Mouse (Mus musculus) MEL (cell line): Measurements from ENCODE around the gene Akip1. TPM values are rescaled to one million over a fixed set of nuclear protein-coding genes. Genes with fewer than 3 reads are reported as not detected.

Experiments used
- DNase-seq: peaks from one replicate; pipeline ENCODE4 v3.0.0; 2011; ENCODE audit warnings: low read depth, low spot score
- H3K27ac ChIP-seq: 2 replicates; pipeline ENCODE4 v1.5.1; 2012; ENCODE audit warnings: low read depth, mild to moderate bottlenecking, control low read depth, low read length, moderate library complexity; ENCODE audit not compliant: control insufficient read depth
- H3K27me3 ChIP-seq, 2 experiments: fragments of 150-350 bp in 1 of 2; sonication (generic) in 1 of 2; 2 replicates each; pipeline ENCODE4 v1.6.1; 2012; ENCODE audit warnings: low read length in 2 of 2, mild to moderate bottlenecking in 2 of 2, improper control_type of control experiment in 1 of 2, moderate library complexity in 1 of 2; ENCODE audit not compliant: insufficient read depth in 2 of 2, control insufficient read depth in 1 of 2
- H3K36me3 ChIP-seq, 2 experiments: 2 replicates each; pipeline ENCODE4 v1.6.1; 2012 to 2014; ENCODE audit warnings: low read length in 2 of 2, improper control_type of control experiment in 1 of 2, inconsistent platforms in 1 of 2, mild to moderate bottlenecking in 1 of 2; ENCODE audit not compliant: insufficient read depth in 2 of 2, control insufficient read depth in 1 of 2
- H3K4me1 ChIP-seq, 2 experiments: fragments of 150-350 bp in 1 of 2; sonication (generic) in 1 of 2; 2 replicates each; pipeline ENCODE4 v1.6.1; 2012; ENCODE audit warnings: low read length in 2 of 2, improper control_type of control experiment in 1 of 2, mild to moderate bottlenecking in 1 of 2; ENCODE audit not compliant: insufficient read depth in 2 of 2, control insufficient read depth in 1 of 2
- H3K4me3 ChIP-seq, 2 experiments: fragments of 150-350 bp in 1 of 2; sonication (generic) in 1 of 2; 2 replicates each; pipeline ENCODE4 v1.5.1; 2012; ENCODE audit warnings: low read depth in 2 of 2, low read length in 2 of 2, mild to moderate bottlenecking in 2 of 2, moderate library complexity in 2 of 2, control low read depth in 1 of 2, improper control_type of control experiment in 1 of 2; ENCODE audit not compliant: control insufficient read depth in 1 of 2, insufficient read depth in 1 of 2
- H3K79me2 ChIP-seq: 2 replicates; pipeline ENCODE4 v1.6.1; 2012; ENCODE audit warnings: mild to moderate bottlenecking, low read length, moderate library complexity; ENCODE audit not compliant: control insufficient read depth, poor library complexity, insufficient read depth
- H3K9ac ChIP-seq: 2 replicates; pipeline ENCODE4 v1.6.1; 2012; ENCODE audit warnings: low read depth, mild to moderate bottlenecking, control low read depth, low read length, moderate library complexity; ENCODE audit not compliant: control insufficient read depth, poor library complexity, severe bottlenecking
- H3K9me3 ChIP-seq: fragments of 150-350 bp; sonication (generic); replicated peaks from 2 replicates; pipeline ENCODE4 v1.6.1; 2012; ENCODE audit warnings: mild to moderate bottlenecking, low read length, improper control_type of control experiment, moderate library complexity; ENCODE audit not compliant: insufficient read depth
- CHD1 ChIP-seq: IDR thresholded peaks from 2 replicates; pipeline ENCODE4 v1.6.1; 2012; ENCODE audit warnings: low read depth, mild to moderate bottlenecking, inconsistent platforms, low read length, improper control_type of control experiment
- EP300 ChIP-seq, 2 experiments: IDR thresholded peaks; 2 replicates each; pipeline ENCODE4 v1.6.1; 2011; ENCODE audit warnings: improper control_type of control experiment in 2 of 2, low read length in 2 of 2, low read depth in 1 of 2, mild to moderate bottlenecking in 1 of 2
- KAT2A ChIP-seq: conservative IDR thresholded peaks from 2 replicates; pipeline ENCODE4 v1.6.1; 2012; ENCODE audit warnings: low read depth, low read length, improper control_type of control experiment, inconsistent platforms
- MAFK ChIP-seq: IDR thresholded peaks from 2 replicates; pipeline ENCODE4 v1.6.1; 2011; ENCODE audit warnings: low read depth, mild to moderate bottlenecking, low read length, improper control_type of control experiment, borderline replicate concordance
- MAX ChIP-seq: IDR thresholded peaks from 2 replicates; pipeline ENCODE4 v1.6.1; 2011; ENCODE audit warnings: low read length, improper control_type of control experiment
- POLR2AphosphoS2 ChIP-seq: IDR thresholded peaks from 2 replicates; pipeline ENCODE4 v1.6.1; 2011; ENCODE audit warnings: low read length, improper control_type of control experiment
- POLR2AphosphoS5 ChIP-seq: IDR thresholded peaks from 2 replicates; pipeline ENCODE4 v1.6.1; 2012; ENCODE audit warnings: low read depth, borderline replicate concordance, mild to moderate bottlenecking, inconsistent platforms, low read length, moderate library complexity, mixed read lengths
- TBP ChIP-seq: IDR thresholded peaks from 2 replicates; pipeline ENCODE4 v1.8.0; 2011; ENCODE audit warnings: low read depth, low read length, improper control_type of control experiment
- USF1 ChIP-seq: IDR thresholded peaks from 2 replicates; pipeline ENCODE4 v1.6.1; 2014; ENCODE audit warnings: low read depth, mild to moderate bottlenecking, inconsistent platforms, low read length, improper control_type of control experiment, moderate library complexity
- ZMIZ1 ChIP-seq: IDR thresholded peaks from 2 replicates; pipeline ENCODE4 v1.6.1; 2012; ENCODE audit warnings: low read depth, mild to moderate bottlenecking, inconsistent platforms, low read length, improper control_type of control experiment, moderate library complexity
- ZNF384 ChIP-seq: IDR thresholded peaks from 2 replicates; pipeline ENCODE4 v1.6.1; 2012; ENCODE audit warnings: low read depth, mild to moderate bottlenecking, inconsistent platforms, low read length, improper control_type of control experiment
- polyA plus RNA-seq, 2 experiments: library from polyadenylated mRNA; stranded (reverse) in 1 of 2; unstranded in 1 of 2; fragments of >175 nt in 1 of 2; fragments of >200 nt in 1 of 2; gene quantifications; 2 replicates each; pipeline versions ENCODE4 v1.2.1 to v1.2.4; 2012; ENCODE audit warnings: low replicate concordance in 2 of 2, low read depth in 1 of 2; ENCODE audit not compliant: insufficient read length in 2 of 2, insufficient read depth in 1 of 2, missing spikeins in 1 of 2
- total RNA-seq: library from RNA; depleted of rRNA; stranded (reverse); fragments of 300-350 nt; gene quantifications from 2 replicates; pipeline ENCODE4 v1.2.3, GENCODE M21; 2012

Gene Akip1
- total and polyA plus RNA-seq, 3 experiments, result 29.0 to 34.0 TPM; not detected in 1

- no peaks in the 10 kb centered on the region for H3K9me3 ChIP-seq
Measured at GRCm38 (mm10) chr7:109731626-109732025, 28.1 kb downstream of the Akip1 start, which contains the start of gene Ascl3. Ascl3 (minus strand) TSS chr7:109731726.

GRCm38 (mm10) chr7:109734806-109735205 lies 31.3 kb downstream of the Akip1 start:
- no peaks in the 10 kb centered on the region for H3K9me3 ChIP-seq
- no peaks in the 10 kb centered on the region for H3K36me3 ChIP-seq
- no peak overlapping the region for H3K4me3 ChIP-seq
- TF ChIP-seq TBP (no peak), CHD1 (no peak), KAT2A (no peak)
- no peaks in the 10 kb centered on the region for H3K79me2 ChIP-seq
- H3K27ac ChIP-seq, result no peak overlapping the region
- no peaks in the 10 kb centered on the region for H3K4me1 ChIP-seq
- H3K9ac ChIP-seq, result no peak overlapping the region
- no peak for DNase-seq
- H3K27me3 ChIP-seq, result no peaks in the 10 kb centered on the region

More at GRCm38 (mm10) chr7:109731626-109732025, 28.1 kb downstream of the Akip1 start, which contains the start of gene Ascl3:
- Histone ChIP-seq H3K9ac (no peak within 1 kb of the TSS), H3K79me2 (no peaks in the 10 kb centered on the region), H3K27ac (no peak within 1 kb of the TSS), H3K36me3 (no peaks in the 10 kb centered on the region), H3K4me1 (peaks cover 0 to 2% of the 10 kb centered on the region in 2 experiments; a peak in 1 of 4 replicates), H3K27me3 (no peaks in the 10 kb centered on the region), H3K4me3 (no peak within 1 kb of the TSS)
- no peak for DNase-seq
- TF ChIP-seq EP300 (IDR thresholded peaks at IDR 0.05; ENCODE audit: low read depth in 1 of 2, low read length in 2 of 2) (no peak), ZNF384 (no peak), MAFK (no peak), MAX (no peak)

- no peak overlapping the region for H3K27ac ChIP-seq
- DNase-seq, result no peak
- H3K4me1 ChIP-seq, result no peaks in the 10 kb centered on the region
- H3K27me3 ChIP-seq, result no peaks in the 10 kb centered on the region
- no peak overlapping the region for H3K4me3 ChIP-seq
- H3K9me3 ChIP-seq, result no peaks in the 10 kb centered on the region
- no peak overlapping the region for H3K9ac ChIP-seq
- peaks cover 0 to 2% of the 10 kb centered on the region in 2 experiments; a peak in 2 of 4 replicates for H3K36me3 ChIP-seq
- H3K79me2 ChIP-seq, result no peaks in the 10 kb centered on the region
- TF ChIP-seq POLR2AphosphoS2, result no peak
- TF ChIP-seq POLR2AphosphoS5, result no peak
- no peak for TF ChIP-seq USF1
- no peak for TF ChIP-seq ZMIZ1
- TF ChIP-seq, all 39 proteins: peak for 0
Measured at GRCm38 (mm10) chr7:109739822-109740370, 36.4 kb downstream of the Akip1 start.
